Mouse (Mus musculus): ENCODE measurements around the gene Pus3. TPM values are rescaled to one million over a fixed set of nuclear protein-coding genes. Genes with fewer than 3 reads are reported as not detected.
"Not testable (repeated sequence)": the region's sequence is repeated elsewhere in the genome, so short reads cannot be mapped to it uniquely, and the experiment has no call there.

The Pus3 gene
- polyA plus RNA-seq, 1 experiment from 2014 or later = 18.9 TPM

GRCm38 (mm10) chr9:35607647-35608405, 49.4 kb downstream of the Pus3 start:
- no peak overlapping the region for H3K4me3 ChIP-seq (replicated peaks)
- no peak overlapping the region for H3K9ac ChIP-seq
- WGBS = 69% methylated on average over 8 of the region's 8 CpGs
- ATAC-seq = no peak
- H3K36me3 ChIP-seq = no peaks in the 10 kb centered on the region
- H3K4me1 ChIP-seq (replicated peaks) = no peaks in the 10 kb centered on the region
- H3K27ac ChIP-seq = no peak overlapping the region
- H3K27me3 ChIP-seq (replicated peaks) = no peaks in the 10 kb centered on the region
- no peaks in the 10 kb centered on the region for H3K9me3 ChIP-seq
- H3K4me2 ChIP-seq (replicated peaks) = no peak overlapping the region

- Histone ChIP-seq H3K9ac (no peak within 1 kb of the TSS), H3K9me3 (no peaks in the 10 kb centered on the region), H3K4me1 (replicated peaks) (no peaks in the 10 kb centered on the region), H3K27me3 (replicated peaks) (no peaks in the 10 kb centered on the region), H3K4me2 (replicated peaks) (no peak within 1 kb of the TSS), H3K36me3 (no peaks in the 10 kb centered on the region), H3K4me3 (replicated peaks) (no peak within 1 kb of the TSS), H3K27ac (no peak within 1 kb of the TSS)
- WGBS = 94% methylated on average over 1 of the region's 1 CpGs
- no peak for ATAC-seq
These were observed 53.4 kb downstream of the Pus3 start, which contains the start of gene Pate4 for GRCm38 (mm10) chr9:35611841-35612240. Pate4 (minus strand) TSS chr9:35611941.

DNA sequence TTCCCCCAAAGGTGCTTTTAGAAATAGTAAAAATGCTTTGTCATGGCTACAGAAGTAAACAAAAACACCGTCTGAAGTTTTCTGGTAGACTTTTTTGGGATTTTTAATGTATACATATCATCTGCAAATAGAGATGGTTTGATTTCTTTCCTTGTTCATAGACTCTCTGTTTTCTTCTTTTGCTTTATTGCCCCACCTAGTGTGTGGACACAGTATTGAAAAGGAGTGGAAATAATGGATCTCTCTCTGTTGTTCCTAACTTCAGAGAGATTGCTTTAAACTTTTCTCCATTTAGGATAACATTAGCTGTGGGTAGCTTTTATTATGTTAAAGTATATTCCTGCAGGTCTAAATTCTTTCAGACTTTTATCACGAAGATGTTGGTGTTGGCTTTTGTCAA, 55.6 kb downstream of the Pus3 start:
- Histone ChIP-seq H3K4me3 (replicated peaks) (no peak overlapping the region), H3K27me3 (replicated peaks) (no peaks in the 10 kb centered on the region), H3K9me3 (no peaks in the 10 kb centered on the region), H3K27ac (no peak overlapping the region), H3K4me2 (replicated peaks) (no peak overlapping the region), H3K4me1 (replicated peaks) (no peaks in the 10 kb centered on the region), H3K36me3 (no peaks in the 10 kb centered on the region), H3K9ac (no peak overlapping the region)
- no peak for ATAC-seq
- WGBS = 28% methylated on average over 2 of the region's 2 CpGs

GRCm38 (mm10) chr9:35616784-35617183, 58.4 kb downstream of the Pus3 start:
- not testable (repeated sequence) for H3K9me3 ChIP-seq; ATAC-seq; H3K9ac ChIP-seq; H3K36me3 ChIP-seq; H3K4me3 ChIP-seq (replicated peaks); H3K27me3 ChIP-seq (replicated peaks); H3K4me2 ChIP-seq (replicated peaks); H3K27ac ChIP-seq; H3K4me1 ChIP-seq (replicated peaks)
- WGBS = 59% methylated on average over 2 of the region's 2 CpGs

Other genes with a start within 250 kb of the Pus3 start
- gene Cdon, start 137.5 kb upstream of the Pus3 start, polyA plus RNA-seq (2015; fragmentation: Nextera tagmentation; extraction: Ambion mirVana) = 6.6 and 8.2 TPM in 2 replicates
- gene Gm1113, start 40.3 kb upstream of the Pus3 start, polyA plus RNA-seq (2015; fragmentation: Nextera tagmentation; extraction: Ambion mirVana) = not detected in 2 replicates
- 1.6 and 1.7 TPM in 2 replicates for gene Ddx25, start 67 bp upstream of the Pus3 start, polyA plus RNA-seq (2015; fragmentation: Nextera tagmentation; extraction: Ambion mirVana)
- gene Pate2, start 11.7 kb downstream of the Pus3 start, polyA plus RNA-seq (2015; fragmentation: Nextera tagmentation; extraction: Ambion mirVana) = 0.45 and 0.77 TPM in 2 replicates
- 11.6 and 14.2 TPM in 2 replicates for gene Hyls1, start 11.8 kb downstream of the Pus3 start, polyA plus RNA-seq (2015; fragmentation: Nextera tagmentation; extraction: Ambion mirVana)
- not detected in 2 replicates for gene Pate4, start 53.3 kb downstream of the Pus3 start, polyA plus RNA-seq (2015; fragmentation: Nextera tagmentation; extraction: Ambion mirVana)
- gene Pate3, start 89.6 kb downstream of the Pus3 start, polyA plus RNA-seq (2015; fragmentation: Nextera tagmentation; extraction: Ambion mirVana) = not detected in 2 replicates
- gene Pate1, start 128.8 kb downstream of the Pus3 start, polyA plus RNA-seq (2015; fragmentation: Nextera tagmentation; extraction: Ambion mirVana) = not detected in 2 replicates
- not detected in 2 replicates for gene Gm17677, start 182.5 kb downstream of the Pus3 start, polyA plus RNA-seq (2015; fragmentation: Nextera tagmentation; extraction: Ambion mirVana)
- not detected in 2 replicates for gene Gm17727, start 219.5 kb downstream of the Pus3 start, polyA plus RNA-seq (2015; fragmentation: Nextera tagmentation; extraction: Ambion mirVana)
- gene Gm27235, start 231.5 kb downstream of the Pus3 start, polyA plus RNA-seq (2015; fragmentation: Nextera tagmentation; extraction: Ambion mirVana) = not detected in 2 replicates
- gene D730048I06Rik, start 231.5 kb downstream of the Pus3 start, polyA plus RNA-seq (2015; fragmentation: Nextera tagmentation; extraction: Ambion mirVana) = not detected in 2 replicates